Mouse (Mus musculus) E14TG2a.4 (cell line): ENCODE data around the gene Supt6.

ENCODE experiments used
- CTCF ChIP-seq: conservative IDR thresholded peaks from 2 replicates; pipeline ENCODE4 v1.5.1; 2014; ENCODE audit warnings: low read length
- NANOG ChIP-seq: IDR thresholded peaks from 2 replicates; pipeline ENCODE4 v1.6.1; 2014; ENCODE audit warnings: borderline replicate concordance, low read length, mixed read lengths
- POU5F1 ChIP-seq: IDR thresholded peaks from 2 replicates; pipeline ENCODE4 v1.6.1; 2014; ENCODE audit warnings: low read length, borderline replicate concordance

DNA sequence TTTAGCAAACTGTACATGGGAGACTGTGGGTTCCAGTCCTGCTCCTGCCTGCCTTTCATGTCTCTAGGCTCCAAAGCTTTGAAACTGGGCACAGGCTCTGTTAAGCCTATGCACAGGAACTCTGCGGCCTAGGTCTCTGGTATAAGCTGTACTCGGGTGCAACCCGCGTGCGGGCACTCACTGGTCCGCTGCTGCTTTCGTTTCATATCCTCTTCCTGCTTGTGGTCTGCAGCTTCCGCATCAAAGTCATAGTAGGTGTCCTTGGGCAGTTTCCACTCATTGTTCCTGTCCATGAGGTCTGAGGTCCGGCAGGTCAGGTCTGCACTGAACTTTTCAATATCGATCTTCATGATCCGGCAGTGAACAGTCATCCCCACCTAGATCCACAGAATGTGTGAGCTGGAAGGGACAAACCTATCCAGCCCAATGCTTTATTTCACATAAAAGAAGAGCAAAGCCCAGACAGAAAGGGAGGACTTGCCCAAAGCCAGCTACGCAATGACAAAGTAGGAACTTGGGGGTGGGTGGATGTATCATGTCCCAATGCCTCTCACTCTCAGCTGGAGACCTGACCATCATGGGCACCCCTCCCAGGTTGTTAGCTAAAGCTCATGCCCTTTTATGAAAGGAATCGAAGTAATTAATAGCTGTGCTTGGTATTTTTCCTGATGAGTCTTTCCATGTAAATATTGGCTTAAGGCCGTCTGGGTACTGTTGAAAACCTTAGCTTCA lies 32.5 kb downstream of the Supt6 start:
- no peak for TF ChIP-seq CTCF
- TF ChIP-seq NANOG = no peak
- no peak for TF ChIP-seq POU5F1
